Mouse (Mus musculus): ENCODE data around the gene Phxr2.

The Phxr2 gene

GRCm38 (mm10) chr10:99132189-99132588 is 6.1 kb upstream of the Phxr2 start:
- DNase-seq: no peak

GRCm38 (mm10) chr10:99131298-99131697 is 5.2 kb upstream of the Phxr2 start:
- no peak for DNase-seq

- no peak for DNase-seq
Measured at GRCm38 (mm10) chr10:99130611-99131010, 4.5 kb upstream of the Phxr2 start.

GRCm38 (mm10) chr10:99127691-99128261 is 1.7 kb upstream of the Phxr2 start:
- DNase-seq: no peak

- no peak for DNase-seq
Measured at GRCm38 (mm10) chr10:99126954-99127353, 829 bp upstream of the Phxr2 start.

GRCm38 (mm10) chr10:99119471-99119870 is 6.7 kb downstream of the Phxr2 start:
- DNase-seq: no peak

- no peak for DNase-seq
Measured at GRCm38 (mm10) chr10:99118697-99119096, 7.4 kb downstream of the Phxr2 start.

- no peak for DNase-seq
Measured at GRCm38 (mm10) chr10:99117876-99118275, 8.2 kb downstream of the Phxr2 start.

- no peak for DNase-seq
Measured at GRCm38 (mm10) chr10:99116650-99117615, 9.2 kb downstream of the Phxr2 start.

- no peak for DNase-seq
Measured at GRCm38 (mm10) chr10:99116237-99116632, 9.9 kb downstream of the Phxr2 start.

- DNase-seq: no peak
Measured at GRCm38 (mm10) chr10:99115471-99116236, 10.5 kb downstream of the Phxr2 start.

GRCm38 (mm10) chr10:99114295-99114694 is 11.8 kb downstream of the Phxr2 start:
- DNase-seq: no peak

- DNase-seq: no peak
Measured at GRCm38 (mm10) chr10:99113533-99113932, 12.6 kb downstream of the Phxr2 start.

GRCm38 (mm10) chr10:99108431-99108982 is 17.6 kb downstream of the Phxr2 start:
- no peak for DNase-seq

GRCm38 (mm10) chr10:99107964-99108363 is 18.2 kb downstream of the Phxr2 start, which contains the start of gene Galnt4:
Gene Galnt4 (plus strand): TSS chr10:99108159.
- DNase-seq: peak; percentile 39

GRCm38 (mm10) chr10:99106703-99107631 is 19.2 kb downstream of the Phxr2 start, which contains the start of gene Poc1b:
Gene Poc1b (plus strand): TSS chr10:99107036.
- peak; percentile 82 for DNase-seq

GRCm38 (mm10) chr10:99106311-99106702 is 19.8 kb downstream of the Phxr2 start:
- DNase-seq: no peak

GRCm38 (mm10) chr10:99105522-99105921 is 20.6 kb downstream of the Phxr2 start:
- no peak for DNase-seq

GRCm38 (mm10) chr10:99097374-99097773 is 28.8 kb downstream of the Phxr2 start:
- DNase-seq: no peak

GRCm38 (mm10) chr10:99095114-99095513 is 31.0 kb downstream of the Phxr2 start:
- no peak for DNase-seq

GRCm38 (mm10) chr10:99093364-99093763 is 32.8 kb downstream of the Phxr2 start:
- no peak for DNase-seq

- DNase-seq: no peak
Measured at GRCm38 (mm10) chr10:99089906-99090305, 36.2 kb downstream of the Phxr2 start.

All from cerebellum, adult 11 months (tissue).